Comparison of ENCODE assay signal across 12 mouse cellular contexts in genomic region chr12:116010812-116011211, GRCm38 (mm10). TPM values are rescaled to one million over a fixed set of nuclear protein-coding genes. Genes with fewer than 3 reads are reported as not detected.
DNase-seq lines count a peak whose midpoint lies in the region; ATAC-seq and TF ChIP-seq lines count a peak whose summit lies in the region.
"Had no signal": no experiment of that assay in that cellular context is flagged by ENCODE, and none has a peak within 500 bp of the region (broad histone marks: within the 10 kb centered on the region; RNA-seq: fewer than 3 reads in every experiment).

No protein-coding gene starts in this region.

- H3K36me3 ChIP-seq in CH12.LX (replicated peaks in 1 of 2; ENCODE audit: control insufficient read depth in 1 of 2, insufficient read depth in 1 of 2, low read length in 1 of 2), result no peaks in the 10 kb centered on the region
- H3K36me3 ChIP-seq in thymus, adult 2 months (ENCODE audit: control insufficient read depth, insufficient read depth, low read length), result no peaks in the 10 kb centered on the region
- no peaks in the 10 kb centered on the region for H3K36me3 ChIP-seq in intestine, embryonic 16.5 days (ENCODE audit: control insufficient read depth, insufficient read depth, low read length)
- H3K36me3 ChIP-seq in kidney, embryonic 15.5 days, result no peaks in the 10 kb centered on the region
- H3K36me3 ChIP-seq: heart, embryonic 13.5 days had no signal

- H3K4me1 ChIP-seq in CH12.LX (ENCODE audit: control insufficient read depth in 1 of 2, insufficient read depth in 2 of 2), result no peaks in the 10 kb centered on the region
- peaks cover 5% of the 10 kb centered on the region for H3K4me1 ChIP-seq in thymus, adult 2 months (replicated peaks; ENCODE audit: control insufficient read depth, insufficient read depth, low read length)
- H3K4me1 ChIP-seq in intestine, embryonic 16.5 days (ENCODE audit: control insufficient read depth, insufficient read depth, low read length), result no peaks in the 10 kb centered on the region
- H3K4me1 ChIP-seq in kidney, embryonic 15.5 days, result no peaks in the 10 kb centered on the region
- H3K4me1 ChIP-seq: heart, embryonic 13.5 days had no signal

- no peaks in the 10 kb centered on the region for H3K79me2 ChIP-seq in CH12.LX (replicated peaks; ENCODE audit: control insufficient read depth, extremely low read depth, insufficient read depth, poor library complexity, severe bottlenecking)

- no peak for TF ChIP-seq EP300 in CH12.LX (IDR thresholded peaks at IDR 0.05; ENCODE audit: low read length)

- no peak for TF ChIP-seq POLR2A in CH12.LX (IDR thresholded peaks at IDR 0.05; ENCODE audit: low read depth, low read length)
- TF ChIP-seq POLR2A in thymus, adult 2 months (IDR thresholded peaks at IDR 0.05; ENCODE audit: control insufficient read depth, extremely low read depth, insufficient read depth, low read length, poor library complexity), result no peak

- H3K27me3 ChIP-seq in CH12.LX (replicated peaks), result peaks cover 24% of the 10 kb centered on the region
- no peaks in the 10 kb centered on the region for H3K27me3 ChIP-seq in thymus, adult 2 months (ENCODE audit: control insufficient read depth, insufficient read depth, low read length)
- H3K27me3 ChIP-seq in intestine, embryonic 16.5 days (replicated peaks; ENCODE audit: control insufficient read depth, insufficient read depth, low read length), result no peaks in the 10 kb centered on the region
- no peaks in the 10 kb centered on the region for H3K27me3 ChIP-seq in kidney, embryonic 15.5 days
- H3K27me3 ChIP-seq: heart, embryonic 13.5 days had no signal

- H3K9me3 ChIP-seq in CH12.LX (replicated peaks; ENCODE audit: low read length), result no peaks in the 10 kb centered on the region
- H3K9me3 ChIP-seq in intestine, embryonic 16.5 days (ENCODE audit: control insufficient read depth, low read length), result no peaks in the 10 kb centered on the region
- no peaks in the 10 kb centered on the region; the same call in 1 of the 2 replicates for H3K9me3 ChIP-seq in kidney, embryonic 15.5 days (replicated peaks)
- H3K9me3 ChIP-seq: heart, embryonic 13.5 days had no signal

- H3K9ac ChIP-seq in CH12.LX (ENCODE audit: insufficient read depth, low read depth), result no peak overlapping the region
- H3K9ac ChIP-seq in intestine, embryonic 16.5 days (ENCODE audit: low read depth, low read length), result no peak overlapping the region
- no peak overlapping the region for H3K9ac ChIP-seq in kidney, embryonic 15.5 days
- H3K9ac ChIP-seq: heart, embryonic 13.5 days had no signal

- peak; percentile 7 to 9 for DNase-seq in adrenal gland, postnatal 36 days
- DNase-seq in adrenal gland, postnatal 14 days, result no peak
- DNase-seq in CH12.LX (ENCODE audit: extremely low read depth), result peak; percentile 28
- DNase-seq in thymus, adult 2 months, result peak; percentile 87
- no peak for DNase-seq in heart, adult 8-10 months (ENCODE audit: low spot score)
- DNase-seq: cerebellum, postnatal 14 days had no signal

- in situ Hi-C loops in CH12.LX (cut with MboI; ENCODE audit: low pct_ligation_motif_present, low pct_unique_long_range_greater_than_20kb, low sequenced_read_pairs), result no loop called here

- TF ChIP-seq CTCF in CH12.LX (conservative IDR thresholded peaks at IDR 0.05 in 1 of 2, IDR thresholded peaks at IDR 0.05 in 1 of 2; ENCODE audit: low read depth in 2 of 2, low read length in 2 of 2), result peak; percentile 20 to 47; a peak in 2 of 4 replicates
- TF ChIP-seq CTCF in thymus, adult 2 months (IDR thresholded peaks at IDR 0.05; ENCODE audit: borderline replicate concordance, control insufficient read depth, extremely low read depth, insufficient read depth, low read length, poor library complexity), result no peak

- no peak overlapping the region for H3K27ac ChIP-seq in CH12.LX (ENCODE audit: insufficient read depth, low read depth)
- H3K27ac ChIP-seq in thymus, adult 2 months (ENCODE audit: control insufficient read depth, insufficient read depth, low read length), result peak overlapping the region; percentile 61; the same call in 1 of the 2 replicates
- H3K27ac ChIP-seq in intestine, embryonic 16.5 days (ENCODE audit: low read length), result no peak overlapping the region
- H3K27ac ChIP-seq in kidney, embryonic 15.5 days, result no peak overlapping the region
- H3K27ac ChIP-seq: heart, embryonic 13.5 days; macrophage had no signal

- H3K4me2 ChIP-seq in CH12.LX (ENCODE audit: insufficient read depth, low read depth, poor library complexity, severe bottlenecking), result no peak overlapping the region
- H3K4me2 ChIP-seq in intestine, embryonic 16.5 days (ENCODE audit: low read depth, low read length), result no peak overlapping the region
- H3K4me2 ChIP-seq in kidney, embryonic 15.5 days, result no peak overlapping the region
- H3K4me2 ChIP-seq: heart, embryonic 13.5 days had no signal

- peak; percentile 68 for ATAC-seq in common myeloid progenitor, adult 5-6 weeks (replicated peaks; ENCODE audit: low read depth, poor library complexity, severe bottlenecking)
- no peak for ATAC-seq in intestine, embryonic 16.5 days
- no peak for ATAC-seq in kidney, embryonic 15.5 days (replicated peaks; ENCODE audit: low FRiP score)

- H3K4me3 ChIP-seq in CH12.LX (replicated peaks in 1 of 3; ENCODE audit: low read depth in 2 of 3, low read length in 2 of 3, poor library complexity in 1 of 3), result no peak overlapping the region
- no peak overlapping the region for H3K4me3 ChIP-seq in thymus, adult 2 months (ENCODE audit: control insufficient read depth, insufficient read depth, low read length)
- H3K4me3 ChIP-seq in intestine, embryonic 16.5 days (ENCODE audit: low read length), result no peak overlapping the region
- no peak overlapping the region for H3K4me3 ChIP-seq in kidney, embryonic 15.5 days (replicated peaks)
- H3K4me3 ChIP-seq: heart, embryonic 13.5 days; myocyte had no signal

- dilution Hi-C loops in CH12.LX (cut with MboI; ENCODE audit: extremely low pct_ligation_motif_present, extremely low pct_unique_long_range_greater_than_20kb, low sequenced_read_pairs), result no loop called here

- WGBS in thymus, adult 2 months, result 13% methylated on average over 2 of the region's 2 CpGs
- 88% methylated on average over 2 of the region's 2 CpGs for WGBS in intestine, embryonic 16.5 days
- WGBS in kidney, embryonic 15.5 days, result 90% methylated on average over 2 of the region's 2 CpGs

- TF ChIP-seq RAD21 in CH12.LX (IDR thresholded peaks at IDR 0.05; ENCODE audit: low read depth, low read length), result no peak; the same call in 1 of the 2 replicates

TF ChIP-seq in CH12.LX, 34 proteins besides CTCF, POLR2A, EP300 and RAD21:
- no peak for TF ChIP-seq USF1 (IDR thresholded peaks at IDR 0.05; ENCODE audit: low read depth, low read length)
- TF ChIP-seq UBTF (IDR thresholded peaks at IDR 0.05; ENCODE audit: low read depth, low read length), result no peak
- TF ChIP-seq ETS1 (conservative IDR thresholded peaks at IDR 0.05; ENCODE audit: low read depth, low read length), result no peak
- no peak for TF ChIP-seq TBP (conservative IDR thresholded peaks at IDR 0.05; ENCODE audit: low read depth, low read length)
- TF ChIP-seq USF2 (conservative IDR thresholded peaks at IDR 0.05; ENCODE audit: low read depth, low read length), result no peak
- TF ChIP-seq CHD2 (IDR thresholded peaks at IDR 0.05; ENCODE audit: low read length), result no peak
- TF ChIP-seq MYC (IDR thresholded peaks at IDR 0.05; ENCODE audit: low read depth, low read length), result no peak
- TF ChIP-seq CHD1 (IDR thresholded peaks at IDR 0.05; ENCODE audit: low read depth, low read length), result no peak
- no peak for TF ChIP-seq HCFC1 (IDR thresholded peaks at IDR 0.05; ENCODE audit: low read depth, low read length)
- TF ChIP-seq ZC3H11A (IDR thresholded peaks at IDR 0.05; ENCODE audit: low read depth, low read length), result no peak
- TF ChIP-seq SIN3A (IDR thresholded peaks at IDR 0.05; ENCODE audit: low read length), result no peak
- TF ChIP-seq IRF4 (IDR thresholded peaks at IDR 0.05; ENCODE audit: low read depth, low read length), result no peak
- no peak for TF ChIP-seq KAT2A (IDR thresholded peaks at IDR 0.05; ENCODE audit: insufficient replicate concordance, low read length)
- TF ChIP-seq BHLHE40 (IDR thresholded peaks at IDR 0.05; ENCODE audit: low read depth, low read length), result no peak

RNA-seq across cellular contexts. Expression of gene Zfp386, which starts 36.7 kb away (rescaled TPM):
- total RNA-seq in adrenal gland, postnatal 36 days (2021), result 10 to 100 TPM; 25.6 to 28.8 TPM
- 33.8 and 43.3 TPM in 2 replicates for total RNA-seq in adrenal gland, postnatal 14 days (2021)
- total RNA-seq in CH12.LX (2012; rRNA removed) (13.4 and 13.9 TPM in 2 replicates), CH12.LX (2014; rRNA removed) (41.7 and 48.2 TPM in 2 replicates)
- polyA plus RNA-seq in CH12.LX (2012; ENCODE audit: insufficient read length, low read depth), result 17.6 and 23.4 TPM in 2 replicates
- 52.2 and 64.0 TPM in 2 replicates for total RNA-seq in common myeloid progenitor, adult 5-6 weeks (2017)
- 12.0 and 14.4 TPM in 2 replicates for polyA plus RNA-seq in thymus, adult 2 months (2012; rRNA removed)
- 25.7 and 28.4 TPM in 2 replicates for polyA plus RNA-seq in intestine, embryonic 16.5 days (2015; fragmentation: Nextera tagmentation; extraction: Ambion mirVana)
- 48.1 and 48.8 TPM in 2 replicates for polyA plus RNA-seq in kidney, embryonic 15.5 days (2015; fragmentation: Nextera tagmentation; extraction: Ambion mirVana)
- 10 to 100 TPM; 18.2 to 30.8 (median 24.7) TPM for total RNA-seq in heart, adult 8-10 months (2022)

Comparison
In these comparisons a context has a peak if more than half of its experiments do, and no peak if none do; other contexts are left out.
1. DNase-seq: peak in adrenal gland, postnatal 36 days (2 of 2), CH12.LX (single experiment) and thymus, adult 2 months (single experiment); none in adrenal gland, postnatal 14 days (single experiment) and heart, adult 8-10 months (single experiment).